Mouse (Mus musculus) lung, postnatal 0 days (tissue): ENCODE data around the gene Rtl8c.
"Not testable (repeated sequence)": the region's sequence is repeated elsewhere in the genome, so short reads cannot be mapped to it uniquely, and the experiment has no call there.

Experiments
- CTCF ChIP-seq: IDR thresholded peaks from 2 replicates; pipeline ENCODE4 v1.5.1; 2016; ENCODE audit warnings: antibody characterized with exemption, mild to moderate bottlenecking
- EP300 ChIP-seq: IDR thresholded peaks from 2 replicates; pipeline ENCODE4 v1.6.1; 2016; ENCODE audit warnings: antibody characterized with exemption, mild to moderate bottlenecking, control low read depth

GRCm38 (mm10) chrX:53608879-53609278 is 1.0 kb downstream of the Rtl8c start, which contains the start of gene Gm14597:
- not testable (repeated sequence) for TF ChIP-seq CTCF, EP300
